Mouse (Mus musculus): ENCODE results near the gene 4933424G06Rik. TPM values are rescaled to one million over a fixed set of nuclear protein-coding genes. Genes with fewer than 3 reads are reported as not detected.

4933424G06Rik gene
- polyA plus RNA-seq, 1 experiment from 2014 or later: 0.51 TPM

DNA sequence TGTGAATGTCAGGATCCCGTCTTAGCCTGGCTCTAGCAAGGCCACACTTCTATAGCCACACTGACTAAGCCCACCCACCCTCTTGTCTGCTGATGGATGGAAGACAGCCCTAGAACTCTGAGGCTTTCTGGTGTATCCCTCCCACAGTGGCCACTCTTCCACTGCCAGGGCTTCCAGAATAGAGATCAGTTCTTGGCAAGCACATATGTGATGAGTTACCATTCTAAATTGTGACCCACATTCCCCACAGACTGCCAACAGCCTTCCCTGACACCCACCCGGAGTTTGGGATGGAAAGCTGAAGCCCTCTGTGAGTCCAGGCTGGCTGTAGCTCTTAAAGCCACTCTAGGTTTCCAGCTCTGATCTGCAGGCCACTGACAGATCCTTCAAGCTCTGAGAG, 2.8 kb upstream of the 4933424G06Rik start:
- no peak overlapping the region for H3K4me3 ChIP-seq (replicated peaks; ENCODE audit: low read depth, low read length)

DNA sequence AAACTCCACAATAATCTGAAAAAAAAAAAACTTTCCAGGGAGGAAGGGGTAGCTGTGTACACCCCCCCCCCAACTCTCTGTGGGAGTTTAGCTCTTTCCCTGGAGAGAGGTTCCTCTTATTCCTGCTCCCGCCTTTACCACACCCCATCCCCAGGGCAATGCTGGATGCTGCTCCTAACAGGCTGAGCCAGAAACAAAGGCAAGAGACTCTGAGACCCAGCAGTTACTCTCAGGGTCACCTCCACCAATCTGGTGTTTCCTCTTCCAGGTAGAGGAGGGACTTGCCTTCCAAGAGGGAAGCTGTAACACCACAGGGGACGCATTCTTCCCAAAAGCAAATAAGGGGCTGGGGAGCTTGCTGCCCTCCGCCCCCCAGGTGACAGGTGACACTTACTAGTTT, 2.2 kb upstream of the 4933424G06Rik start:
- no peak overlapping the region for H3K27ac ChIP-seq (replicated peaks; ENCODE audit: low read depth, low read length)
- H3K9ac ChIP-seq (replicated peaks; ENCODE audit: low read length): peak overlapping the region; percentile 96; the same call in 1 of the 2 replicates

More for the DNA sequence above, 2.8 kb upstream of the 4933424G06Rik start:
- 88% methylated on average over 2 of the region's 2 CpGs for WGBS
- no peak overlapping the region for H3K27ac ChIP-seq (replicated peaks; ENCODE audit: low read depth, low read length)
- H3K9me3 ChIP-seq (ENCODE audit: control insufficient read depth, low read length): no peaks in the 10 kb centered on the region
- ATAC-seq (ENCODE audit: low FRiP score, low TSS enrichment): no peak
- no peak overlapping the region for H3K9ac ChIP-seq (replicated peaks; ENCODE audit: low read length)
- no peaks in the 10 kb centered on the region for H3K27me3 ChIP-seq (ENCODE audit: control insufficient read depth, insufficient read depth, low read length)
- no peak for DNase-seq
- H3K36me3 ChIP-seq (ENCODE audit: control insufficient read depth, insufficient read depth, low read length): peaks cover 52% of the 10 kb centered on the region
- peaks cover 17% of the 10 kb centered on the region for H3K4me1 ChIP-seq (ENCODE audit: control insufficient read depth, insufficient read depth, low read length)
- no peak overlapping the region for H3K4me2 ChIP-seq (ENCODE audit: low read length)

DNA sequence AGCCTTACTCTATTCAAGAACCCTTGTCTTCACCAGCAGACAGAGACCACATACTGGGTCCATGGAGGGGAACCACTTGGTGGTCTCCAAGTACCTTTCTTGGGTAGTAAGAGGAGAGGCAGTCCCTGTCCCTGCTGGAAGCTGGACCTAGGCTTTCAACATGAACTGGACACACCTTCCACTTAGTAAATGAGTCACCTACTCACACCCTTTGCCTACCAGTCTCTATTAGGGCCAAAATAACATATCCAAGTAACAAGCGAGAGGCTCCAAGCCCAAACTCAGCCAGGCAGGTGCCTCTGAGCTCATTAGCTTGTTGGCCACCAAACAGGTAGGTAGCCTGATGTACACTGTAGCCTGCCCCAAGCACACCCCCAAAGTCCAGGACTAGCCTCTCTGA, 1.3 kb upstream of the 4933424G06Rik start:
- Histone ChIP-seq H3K27ac (replicated peaks; ENCODE audit: low read depth, low read length) (no peak overlapping the region), H3K4me2 (ENCODE audit: low read length) (peak overlapping the region; percentile 83), H3K4me3 (replicated peaks; ENCODE audit: low read depth, low read length) (peak overlapping the region; percentile 99), H3K9me3 (ENCODE audit: control insufficient read depth, low read length) (no peaks in the 10 kb centered on the region), H3K36me3 (ENCODE audit: control insufficient read depth, insufficient read depth, low read length) (peaks cover 38% of the 10 kb centered on the region), H3K27me3 (ENCODE audit: control insufficient read depth, insufficient read depth, low read length) (no peaks in the 10 kb centered on the region), H3K4me1 (ENCODE audit: control insufficient read depth, insufficient read depth, low read length) (peaks cover 17% of the 10 kb centered on the region), H3K9ac (replicated peaks; ENCODE audit: low read length) (peak overlapping the region; percentile 96)
- DNase-seq (no peak), ATAC-seq (ENCODE audit: low FRiP score, low TSS enrichment) (no peak)
- 87% methylated on average over 1 of the region's 1 CpGs for WGBS

More for the DNA sequence above, 2.2 kb upstream of the 4933424G06Rik start:
- Histone ChIP-seq H3K4me3 (replicated peaks; ENCODE audit: low read depth, low read length) (peak overlapping the region; percentile 99; the same call in 1 of the 2 replicates), H3K4me1 (ENCODE audit: control insufficient read depth, insufficient read depth, low read length) (peaks cover 17% of the 10 kb centered on the region), H3K27me3 (ENCODE audit: control insufficient read depth, insufficient read depth, low read length) (no peaks in the 10 kb centered on the region), H3K4me2 (ENCODE audit: low read length) (no peak overlapping the region; the same call in 1 of the 2 replicates), H3K36me3 (ENCODE audit: control insufficient read depth, insufficient read depth, low read length) (peaks cover 46% of the 10 kb centered on the region), H3K9me3 (ENCODE audit: control insufficient read depth, low read length) (no peaks in the 10 kb centered on the region)
- WGBS: 81% methylated on average over 3 of the region's 3 CpGs
- no peak for DNase-seq
- no peak for ATAC-seq (ENCODE audit: low FRiP score, low TSS enrichment)

DNA sequence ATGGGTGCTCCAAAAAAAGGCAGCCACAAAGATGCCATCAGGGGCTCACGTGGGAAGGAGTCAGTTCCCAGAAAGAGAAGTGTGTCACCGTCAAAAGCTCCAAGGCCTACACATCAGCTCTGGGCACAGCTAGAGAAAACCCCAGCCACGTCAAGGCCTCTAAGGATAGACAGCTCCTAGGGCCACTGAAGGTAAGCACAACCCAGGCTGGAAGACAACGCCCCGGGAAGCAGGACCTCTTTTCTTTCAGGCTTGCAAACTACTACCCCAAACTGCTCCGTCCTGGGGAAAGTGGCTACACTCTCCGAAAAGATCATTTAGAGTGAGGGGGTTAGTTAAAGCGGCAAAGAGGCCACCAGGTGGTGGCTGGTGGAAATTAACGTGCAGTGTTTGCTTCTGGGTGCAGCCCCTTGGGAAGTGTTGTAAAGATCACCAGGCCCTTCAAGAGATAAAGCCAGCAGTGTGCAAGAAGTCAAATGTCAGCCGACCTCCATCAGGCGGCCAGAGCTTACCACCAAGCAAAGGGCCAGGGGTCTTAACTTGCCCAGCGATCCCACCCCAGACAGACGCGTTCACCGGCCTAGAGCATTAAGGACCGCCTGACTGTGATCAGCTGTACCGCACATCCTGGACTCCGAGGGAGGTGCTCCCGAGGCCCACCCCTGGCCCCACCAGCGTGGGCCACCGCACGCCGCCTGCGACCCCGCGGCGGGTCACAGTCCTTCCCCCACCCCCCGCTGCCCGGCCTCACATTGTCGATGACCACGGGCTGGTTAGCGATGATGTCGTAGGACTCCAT, 695 bp upstream of the 4933424G06Rik start:
- Histone ChIP-seq H3K27ac (replicated peaks; ENCODE audit: low read depth, low read length) (peak overlapping the region; percentile 86), H3K36me3 (ENCODE audit: control insufficient read depth, insufficient read depth, low read length) (peaks cover 31% of the 10 kb centered on the region), H3K4me3 (replicated peaks; ENCODE audit: low read depth, low read length) (peak overlapping the region; percentile 99), H3K9ac (replicated peaks; ENCODE audit: low read length) (peak overlapping the region; percentile 96), H3K4me1 (ENCODE audit: control insufficient read depth, insufficient read depth, low read length) (peaks cover 17% of the 10 kb centered on the region), H3K27me3 (ENCODE audit: control insufficient read depth, insufficient read depth, low read length) (no peaks in the 10 kb centered on the region), H3K9me3 (ENCODE audit: control insufficient read depth, low read length) (no peaks in the 10 kb centered on the region), H3K4me2 (ENCODE audit: low read length) (peak overlapping the region; percentile 83)
- 1% methylated on average over 33 of the region's 33 CpGs for WGBS
- peak; percentile 74 for ATAC-seq (ENCODE audit: low FRiP score, low TSS enrichment)
- peak; percentile 66 for DNase-seq

DNA sequence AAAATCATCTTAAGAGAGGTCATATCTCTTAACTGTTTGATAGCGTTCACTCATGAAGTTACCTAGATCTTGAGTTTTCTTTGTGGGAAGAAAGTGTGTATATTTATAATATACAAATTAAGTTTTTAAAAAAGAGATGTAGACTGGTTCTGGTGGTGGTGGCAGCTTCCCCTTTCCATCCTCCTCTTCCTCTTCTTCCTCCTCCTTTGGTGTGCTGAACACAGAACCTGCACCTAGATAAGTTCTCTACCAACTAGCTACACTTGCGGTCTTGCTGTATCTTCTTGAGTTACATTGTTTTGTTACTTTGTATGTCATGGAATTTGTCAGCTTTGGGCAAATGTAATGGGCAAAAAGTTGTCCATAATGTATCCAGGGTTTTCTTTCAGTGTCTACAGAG, 1.2 kb downstream of the 4933424G06Rik start:
- Histone ChIP-seq H3K4me1 (ENCODE audit: control insufficient read depth, insufficient read depth, low read length) (peaks cover 17% of the 10 kb centered on the region), H3K27ac (replicated peaks; ENCODE audit: low read depth, low read length) (no peak overlapping the region), H3K4me3 (replicated peaks; ENCODE audit: low read depth, low read length) (no peak overlapping the region), H3K4me2 (ENCODE audit: low read length) (no peak overlapping the region), H3K36me3 (ENCODE audit: control insufficient read depth, insufficient read depth, low read length) (peaks cover 14% of the 10 kb centered on the region; the same call in 1 of the 2 replicates), H3K27me3 (ENCODE audit: control insufficient read depth, insufficient read depth, low read length) (no peaks in the 10 kb centered on the region), H3K9me3 (ENCODE audit: control insufficient read depth, low read length) (no peaks in the 10 kb centered on the region), H3K9ac (replicated peaks; ENCODE audit: low read length) (no peak overlapping the region)
- 96% methylated on average over 2 of the region's 2 CpGs for WGBS
- ATAC-seq (ENCODE audit: low FRiP score, low TSS enrichment) (no peak), DNase-seq (no peak)

DNA sequence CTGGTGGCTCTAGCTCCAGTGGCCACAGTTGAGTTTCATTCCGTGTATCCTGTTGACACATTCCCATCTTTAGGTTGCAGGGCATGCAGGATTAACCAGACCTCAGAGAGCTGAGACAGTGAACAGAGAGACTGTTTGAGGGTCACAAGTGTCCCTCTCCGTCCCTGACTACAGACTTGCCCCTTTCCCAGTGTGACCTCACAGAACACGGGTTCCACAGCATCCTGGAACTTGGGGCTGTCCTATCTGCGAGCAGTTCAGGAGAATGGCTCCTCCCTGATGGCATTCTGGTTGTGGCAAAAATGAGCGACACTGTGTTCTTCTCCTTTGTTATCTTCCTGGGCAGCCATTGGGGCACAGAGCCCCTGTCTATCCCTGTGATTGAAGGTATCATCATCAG, 4.4 kb downstream of the 4933424G06Rik start, which contains the start of gene Actr1b:
Gene Actr1b (minus strand): TSS at position 112 of the 400 bp plus-strand sequence.
- 0 out of 2 replicates have a peak, but pooled peaks cover 5% of the 10 kb centered on the region for H3K4me1 ChIP-seq (ENCODE audit: control insufficient read depth, insufficient read depth, low read length)
- no peak within 1 kb of the TSS for H3K4me2 ChIP-seq (ENCODE audit: low read length)
- no peaks in the 10 kb centered on the region for H3K9me3 ChIP-seq (ENCODE audit: control insufficient read depth, low read length)
- H3K27ac ChIP-seq (replicated peaks; ENCODE audit: low read depth, low read length): no peak within 1 kb of the TSS
- WGBS: 83% methylated on average over 5 of the region's 5 CpGs
- no peaks in the 10 kb centered on the region for H3K27me3 ChIP-seq (ENCODE audit: control insufficient read depth, insufficient read depth, low read length)
- DNase-seq (no peak), ATAC-seq (ENCODE audit: low FRiP score, low TSS enrichment) (no peak)
- no peaks in the 10 kb centered on the region for H3K36me3 ChIP-seq (ENCODE audit: control insufficient read depth, insufficient read depth, low read length)
- no peak within 1 kb of the TSS for H3K9ac ChIP-seq (replicated peaks; ENCODE audit: low read length)
- no peak within 1 kb of the TSS for H3K4me3 ChIP-seq (replicated peaks; ENCODE audit: low read depth, low read length)

DNA sequence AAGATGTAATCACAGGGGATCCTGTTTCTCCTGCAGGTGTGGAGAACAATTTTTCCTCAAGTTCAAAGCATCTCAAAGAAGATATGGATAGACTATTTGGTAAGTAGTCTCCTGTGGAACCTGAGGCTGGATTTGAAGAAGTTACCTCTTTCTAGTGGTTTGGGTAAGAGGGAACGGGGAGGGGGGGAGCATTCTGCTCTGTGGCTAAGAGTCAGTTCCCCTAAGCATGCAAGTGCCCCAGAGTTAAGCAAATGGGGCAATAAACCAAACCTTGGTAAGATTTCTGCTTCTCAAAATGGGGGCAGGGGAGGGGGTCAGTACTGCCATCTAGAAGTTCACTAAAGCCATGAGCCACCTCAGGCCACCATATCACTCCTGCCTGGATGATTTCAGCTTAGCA, 8.8 kb downstream of the 4933424G06Rik start:
- no peak overlapping the region for H3K4me3 ChIP-seq (replicated peaks; ENCODE audit: low read depth, low read length)
- no peak overlapping the region for H3K9ac ChIP-seq (replicated peaks; ENCODE audit: low read length)
- H3K4me2 ChIP-seq (ENCODE audit: low read length): no peak overlapping the region
- no peaks in the 10 kb centered on the region for H3K27me3 ChIP-seq (ENCODE audit: control insufficient read depth, insufficient read depth, low read length)
- no peaks in the 10 kb centered on the region for H3K4me1 ChIP-seq (ENCODE audit: control insufficient read depth, insufficient read depth, low read length)
- no peaks in the 10 kb centered on the region for H3K9me3 ChIP-seq (ENCODE audit: control insufficient read depth, low read length)
- 93% methylated on average over 1 of the region's 1 CpGs for WGBS
- ATAC-seq (ENCODE audit: low FRiP score, low TSS enrichment): no peak
- no peaks in the 10 kb centered on the region for H3K36me3 ChIP-seq (ENCODE audit: control insufficient read depth, insufficient read depth, low read length)
- no peak for DNase-seq
- H3K27ac ChIP-seq (replicated peaks; ENCODE audit: low read depth, low read length): no peak overlapping the region

DNA sequence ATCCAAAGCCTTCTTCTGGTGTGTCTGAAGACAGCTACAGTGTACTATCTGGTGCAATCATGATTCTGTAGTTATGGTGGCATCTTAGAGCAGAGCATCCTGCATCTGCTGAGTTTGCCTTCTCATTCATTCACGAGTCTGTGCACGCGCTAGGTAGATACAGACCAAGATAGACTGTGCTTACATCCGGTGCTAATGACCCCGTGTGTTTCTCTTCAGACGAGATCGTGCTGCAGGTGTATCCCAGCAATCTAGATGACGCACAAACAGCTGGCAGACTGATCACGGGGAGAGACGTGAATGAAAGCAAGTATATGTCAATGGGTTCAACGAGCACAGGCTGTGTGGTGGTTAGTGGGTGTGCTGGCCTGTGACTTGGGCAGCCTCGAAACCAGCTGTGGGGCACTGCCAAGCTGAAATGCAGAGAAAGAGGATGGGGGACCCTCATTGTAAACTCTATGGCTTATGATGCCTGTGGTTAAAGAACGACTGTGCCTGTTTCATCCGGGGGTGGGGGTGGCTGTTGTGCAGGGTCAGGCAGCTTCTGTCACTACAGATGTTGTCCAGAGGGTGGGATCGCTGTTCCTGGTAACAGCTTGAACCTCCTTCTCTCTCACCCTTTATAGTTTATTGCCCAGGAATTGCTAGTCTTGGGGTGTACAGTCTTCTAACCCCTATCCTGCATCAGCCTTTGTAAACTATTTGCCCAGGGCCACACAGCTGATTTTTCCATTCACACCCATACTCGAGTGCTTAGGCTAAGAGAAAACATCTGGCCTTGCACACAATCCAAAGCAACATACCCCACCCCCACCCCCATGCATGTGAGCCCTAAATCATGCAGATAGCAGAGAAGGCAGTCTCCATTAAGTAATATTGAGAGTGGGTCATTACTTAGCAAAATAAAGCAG, 13.5 kb downstream of the 4933424G06Rik start:
- no peak overlapping the region for H3K9ac ChIP-seq (replicated peaks; ENCODE audit: low read length)
- H3K4me2 ChIP-seq (ENCODE audit: low read length): no peak overlapping the region
- H3K4me3 ChIP-seq (replicated peaks; ENCODE audit: low read depth, low read length): no peak overlapping the region
- no peak overlapping the region for H3K27ac ChIP-seq (replicated peaks; ENCODE audit: low read depth, low read length)
- DNase-seq (no peak), ATAC-seq (ENCODE audit: low FRiP score, low TSS enrichment) (no peak)
- WGBS: 83% methylated on average over 16 of the region's 16 CpGs
- H3K36me3 ChIP-seq (ENCODE audit: control insufficient read depth, insufficient read depth, low read length): no peaks in the 10 kb centered on the region
- H3K9me3 ChIP-seq (ENCODE audit: control insufficient read depth, low read length): no peaks in the 10 kb centered on the region
- H3K27me3 ChIP-seq (ENCODE audit: control insufficient read depth, insufficient read depth, low read length): no peaks in the 10 kb centered on the region
- no peaks in the 10 kb centered on the region for H3K4me1 ChIP-seq (ENCODE audit: control insufficient read depth, insufficient read depth, low read length)

Data from midbrain, embryonic 14.5 days (tissue).